Mouse (Mus musculus) heart, adult 8-10 months (tissue): ENCODE results near the gene Pard6a. TPM values are rescaled to one million over a fixed set of nuclear protein-coding genes. Genes with fewer than 3 reads are reported as not detected.
A peak's percentile ranks its signal among the peaks of the same experiment; 100 is the strongest.

Source experiments
- DNase-seq: peaks from one replicate; pipeline ENCODE4 v3.0.0; 2022; ENCODE audit warnings: low spot score
- total RNA-seq, 4 experiments: library from RNA; stranded (reverse); gene quantifications; 2 replicates each; pipeline ENCODE4 v1.2.4; 2022

Pard6a gene
- total RNA-seq, 4 experiments from 2014 or later: 5.9 to 8.1 (median 7.0) TPM

GRCm38 (mm10) chr8:105700566-105700965 lies 382 bp upstream of the Pard6a start:
- no peak for DNase-seq

- DNase-seq: no peak
Observed at GRCm38 (mm10) chr8:105702001-105702401, 1.1 kb downstream of the Pard6a start.

GRCm38 (mm10) chr8:105702731-105703415 lies 1.9 kb downstream of the Pard6a start:
- DNase-seq: no peak

GRCm38 (mm10) chr8:105704146-105704812 lies 3.3 kb downstream of the Pard6a start:
- no peak for DNase-seq

GRCm38 (mm10) chr8:105704955-105705354 lies 4.0 kb downstream of the Pard6a start:
- DNase-seq: no peak

- DNase-seq: no peak
Observed at GRCm38 (mm10) chr8:105706426-105706825, 5.5 kb downstream of the Pard6a start.

- DNase-seq: peak; percentile 90
Observed at GRCm38 (mm10) chr8:105707498-105708403, 6.8 kb downstream of the Pard6a start, which contains the start of the genes 4933405L10Rik and Enkd1. TSS of gene 4933405L10Rik (plus strand) at chr8:105707655. TSS of gene Enkd1 (minus strand) at chr8:105708210.

- no peak for DNase-seq
Observed at GRCm38 (mm10) chr8:105708675-105709074, 7.7 kb downstream of the Pard6a start.

- DNase-seq: no peak
Observed at GRCm38 (mm10) chr8:105709317-105709716, 8.4 kb downstream of the Pard6a start.

- no peak for DNase-seq
Observed at GRCm38 (mm10) chr8:105712286-105712685, 11.3 kb downstream of the Pard6a start.

- peak; percentile 89 for DNase-seq
Observed at GRCm38 (mm10) chr8:105714139-105714538, 13.2 kb downstream of the Pard6a start.

GRCm38 (mm10) chr8:105715042-105715441 lies 14.1 kb downstream of the Pard6a start:
- DNase-seq: peak; percentile 47

GRCm38 (mm10) chr8:105716302-105716945 lies 15.5 kb downstream of the Pard6a start:
- DNase-seq: no peak

- DNase-seq: no peak
Observed at GRCm38 (mm10) chr8:105719637-105720036, 18.7 kb downstream of the Pard6a start.

- no peak for DNase-seq
Observed at GRCm38 (mm10) chr8:105722861-105723260, 21.9 kb downstream of the Pard6a start.

GRCm38 (mm10) chr8:105725726-105726125 lies 24.8 kb downstream of the Pard6a start:
- DNase-seq: no peak

- DNase-seq: peak; percentile 81
Observed at GRCm38 (mm10) chr8:105727397-105728124, 26.6 kb downstream of the Pard6a start.

GRCm38 (mm10) chr8:105732186-105732585 lies 31.2 kb downstream of the Pard6a start:
- DNase-seq: no peak

GRCm38 (mm10) chr8:105739216-105739615 lies 38.3 kb downstream of the Pard6a start:
- no peak for DNase-seq

- no peak for DNase-seq
Observed at GRCm38 (mm10) chr8:105743301-105743700, 42.4 kb downstream of the Pard6a start.

- DNase-seq: peak; percentile 28
Observed at GRCm38 (mm10) chr8:105750606-105751005, 49.7 kb downstream of the Pard6a start.
